ENCODE assay signal across 13 mouse cellular contexts in genomic region chr11:112973286-112973685, GRCm38 (mm10).
"Had no signal": no experiment of that assay in that cellular context is flagged by ENCODE, and none has a peak within 500 bp of the region (broad histone marks: within the 10 kb centered on the region; RNA-seq: fewer than 3 reads in every experiment).

No protein-coding gene starts in this region.

- H3K36me3 ChIP-seq: limb, embryonic 12.5 days; liver, embryonic 13.5 days; lung, embryonic 15.5 days; neural tube, embryonic 13.5 days had no signal

- H3K9me3 ChIP-seq: limb, embryonic 12.5 days; liver, embryonic 13.5 days; lung, embryonic 15.5 days; neural tube, embryonic 13.5 days had no signal

- H3K27me3 ChIP-seq: limb, embryonic 12.5 days; lung, embryonic 15.5 days; neural tube, embryonic 13.5 days had no signal

- ATAC-seq: liver, postnatal 0 days had no signal

- H3K9ac ChIP-seq: limb, embryonic 12.5 days; liver, embryonic 13.5 days; liver, postnatal 0 days; lung, embryonic 15.5 days; neural tube, embryonic 13.5 days had no signal

- DNase-seq: kidney, adult 8-10 months; liver; liver, embryonic 13.5 days; liver, postnatal 0 days; lung, postnatal 14 days; midbrain, embryonic 14.5 days; right cerebral cortex, postnatal 4 days; spleen, adult 18-20 months; thymus, adult 18-20 months; thymus, postnatal 25 days had no signal

- H3K4me2 ChIP-seq: limb, embryonic 12.5 days; liver, embryonic 13.5 days; lung, embryonic 15.5 days; neural tube, embryonic 13.5 days had no signal

- H3K4me3 ChIP-seq: limb, embryonic 12.5 days; liver, embryonic 13.5 days; lung, embryonic 15.5 days; neural tube, embryonic 13.5 days had no signal

- H3K27ac ChIP-seq: limb, embryonic 12.5 days; liver, embryonic 13.5 days; lung, embryonic 15.5 days; neural tube, embryonic 13.5 days had no signal
